Mouse (Mus musculus) stomach, embryonic 16.5 days (tissue): ENCODE results near the gene Sh3pxd2a. TPM values are rescaled to one million over a fixed set of nuclear protein-coding genes. Genes with fewer than 3 reads are reported as not detected.
"Not testable (repeated sequence)": the region's sequence is repeated elsewhere in the genome, so short reads cannot be mapped to it uniquely, and the experiment has no call there.

Experiments used
- ATAC-seq: fragments of 200-750 bp; cut with Nextera tagmentation; 2 replicates; pipeline ENCODE4 v1.8.0; 2017; ENCODE audit warnings: moderate number of reproducible peaks, moderate TSS enrichment; ENCODE audit not compliant: insufficient read depth, low FRiP score
- H3K27ac ChIP-seq: fragments of 300-500 bp; sonication (generic); 2 replicates; pipeline ENCODE4 v1.5.1; 2014; ENCODE audit warnings: low read length
- H3K27me3 ChIP-seq: fragments of 300-500 bp; sonication (generic); 2 replicates; pipeline ENCODE4 v1.6.1; 2014; ENCODE audit warnings: low read length, control low read depth, mixed read lengths; ENCODE audit not compliant: control insufficient read depth, insufficient read depth
- H3K36me3 ChIP-seq: fragments of 300-500 bp; sonication (generic); 2 replicates; pipeline ENCODE4 v1.6.1; 2014; ENCODE audit warnings: low read length; ENCODE audit not compliant: control insufficient read depth, insufficient read depth
- H3K4me1 ChIP-seq: fragments of 300-500 bp; sonication (generic); 2 replicates; pipeline ENCODE4 v1.6.1; 2014; ENCODE audit warnings: low read length, control low read depth, mixed read lengths; ENCODE audit not compliant: control insufficient read depth, insufficient read depth
- H3K4me2 ChIP-seq: fragments of 300-500 bp; sonication (generic); 2 replicates; pipeline ENCODE4 v1.6.1; 2014; ENCODE audit warnings: low read depth, low read length, mixed read lengths
- H3K4me3 ChIP-seq: fragments of 300-500 bp; sonication (generic); replicated peaks from 2 replicates; pipeline ENCODE4 v1.5.1; 2014; ENCODE audit warnings: mild to moderate bottlenecking, low read length
- H3K9ac ChIP-seq: fragments of 300-500 bp; sonication (generic); 2 replicates; pipeline ENCODE4 v1.6.1; 2014; ENCODE audit warnings: low read length
- H3K9me3 ChIP-seq: fragments of 300-500 bp; sonication (generic); replicated peaks from 2 replicates; pipeline ENCODE4 v1.6.1; 2016; ENCODE audit warnings: low read length, control low read depth; ENCODE audit not compliant: control insufficient read depth
- WGBS: fragments of 180-500 bp; shearing (Covaris S2); extraction: QIAGEN DNeasy Blood & Tissue Kit; methylation state at CpG from one replicate; pipeline ENCODE4 v1.1.7; 2014; 5-methylcytosine and 5-hydroxymethylcytosine counted together
- polyA plus RNA-seq: library from polyadenylated mRNA; unstranded; fragments of >200 nt; fragmentation: Nextera tagmentation; extraction: Ambion mirVana; gene quantifications from 2 replicates; pipeline ENCODE4 v1.2.1, GENCODE M21; 2015

Sh3pxd2a gene
- polyA plus RNA-seq, 1 experiment from 2014 or later, result 6.6 TPM

- WGBS, result 10% methylated on average over 6 of the region's 6 CpGs
- H3K4me1 ChIP-seq, result peaks cover 35% of the 10 kb centered on the region
- no peak overlapping the region for H3K4me3 ChIP-seq
- H3K27ac ChIP-seq, result peak overlapping the region; percentile 92
- 0 out of 2 replicates have a peak overlapping the region, but pooled peaks have one; percentile 28 for H3K9ac ChIP-seq
- H3K4me2 ChIP-seq, result peak overlapping the region; percentile 20
- peak; percentile 93 for ATAC-seq
- no peaks in the 10 kb centered on the region for H3K36me3 ChIP-seq
- H3K9me3 ChIP-seq, result no peaks in the 10 kb centered on the region
- no peaks in the 10 kb centered on the region for H3K27me3 ChIP-seq
Measured at GRCm38 (mm10) chr19:47402976-47403375, 61.2 kb downstream of the Sh3pxd2a start.

GRCm38 (mm10) chr19:47402544-47402943 lies 61.7 kb downstream of the Sh3pxd2a start:
- ATAC-seq, result 0 out of 2 replicates have a peak, but pooled peaks have one; percentile 3
- H3K4me2 ChIP-seq, result 0 out of 2 replicates have a peak overlapping the region, but pooled peaks have one; percentile 16

GRCm38 (mm10) chr19:47399709-47400108 lies 64.5 kb downstream of the Sh3pxd2a start:
- ATAC-seq, result no peak
- 0 out of 2 replicates have a peak overlapping the region, but pooled peaks have one; percentile 13 for H3K27ac ChIP-seq
- no peaks in the 10 kb centered on the region for H3K9me3 ChIP-seq
- H3K27me3 ChIP-seq, result no peaks in the 10 kb centered on the region
- H3K4me2 ChIP-seq, result no peak overlapping the region
- H3K4me1 ChIP-seq, result peaks cover 36% of the 10 kb centered on the region
- WGBS, result 48% methylated on average over 4 of the region's 4 CpGs
- H3K36me3 ChIP-seq, result no peaks in the 10 kb centered on the region
- H3K4me3 ChIP-seq, result no peak overlapping the region
- no peak overlapping the region for H3K9ac ChIP-seq

More at GRCm38 (mm10) chr19:47402544-47402943, 61.7 kb downstream of the Sh3pxd2a start:
- 59% methylated on average over 4 of the region's 4 CpGs for WGBS
- Histone ChIP-seq H3K27me3 (no peaks in the 10 kb centered on the region), H3K4me1 (peaks cover 40% of the 10 kb centered on the region), H3K9ac (peak overlapping the region; percentile 28; the same call in 1 of the 2 replicates), H3K27ac (peak overlapping the region; percentile 92), H3K4me3 (no peak overlapping the region), H3K36me3 (no peaks in the 10 kb centered on the region), H3K9me3 (no peaks in the 10 kb centered on the region)

- ATAC-seq, result no peak
- Histone ChIP-seq H3K36me3 (no peaks in the 10 kb centered on the region), H3K9ac (no peak overlapping the region), H3K4me2 (no peak overlapping the region), H3K4me1 (peaks cover 36% of the 10 kb centered on the region), H3K27ac (0 out of 2 replicates have a peak overlapping the region, but pooled peaks have one; percentile 25), H3K9me3 (no peaks in the 10 kb centered on the region), H3K27me3 (no peaks in the 10 kb centered on the region), H3K4me3 (no peak overlapping the region)
- WGBS, result 95% methylated on average over 11 of the region's 11 CpGs
Measured at GRCm38 (mm10) chr19:47399029-47399428, 65.2 kb downstream of the Sh3pxd2a start.

GRCm38 (mm10) chr19:47397882-47398671 lies 66.1 kb downstream of the Sh3pxd2a start:
- no peak overlapping the region for H3K4me3 ChIP-seq
- peak overlapping the region; percentile 13 for H3K9ac ChIP-seq
- no peaks in the 10 kb centered on the region for H3K9me3 ChIP-seq
- H3K4me2 ChIP-seq, result no peak overlapping the region
- peak; percentile 22; the same call in 1 of the 2 replicates for ATAC-seq
- peak overlapping the region; percentile 54 for H3K27ac ChIP-seq
- peaks cover 29% of the 10 kb centered on the region for H3K4me1 ChIP-seq
- H3K36me3 ChIP-seq, result no peaks in the 10 kb centered on the region
- H3K27me3 ChIP-seq, result no peaks in the 10 kb centered on the region
- WGBS, result 49% methylated on average over 18 of the region's 18 CpGs

GRCm38 (mm10) chr19:47395338-47395737 lies 68.9 kb downstream of the Sh3pxd2a start:
- ATAC-seq, result no peak
- no peak overlapping the region for H3K9ac ChIP-seq
- H3K4me1 ChIP-seq, result peaks cover 15% of the 10 kb centered on the region
- H3K9me3 ChIP-seq, result no peaks in the 10 kb centered on the region
- H3K4me2 ChIP-seq, result no peak overlapping the region
- H3K4me3 ChIP-seq, result no peak overlapping the region
- H3K27ac ChIP-seq, result no peak overlapping the region
- H3K27me3 ChIP-seq, result no peaks in the 10 kb centered on the region
- 66% methylated on average over 4 of the region's 4 CpGs for WGBS
- no peaks in the 10 kb centered on the region for H3K36me3 ChIP-seq

GRCm38 (mm10) chr19:47394781-47395180 lies 69.4 kb downstream of the Sh3pxd2a start:
- H3K27me3 ChIP-seq, ATAC-seq, H3K4me2 ChIP-seq, H3K27ac ChIP-seq, H3K9ac ChIP-seq, H3K9me3 ChIP-seq, H3K36me3 ChIP-seq, H3K4me3 ChIP-seq: not testable (repeated sequence)
- H3K4me1 ChIP-seq, result peaks cover 15% of the 10 kb centered on the region
- WGBS, result 95% methylated on average over 1 of the region's 1 CpGs

- no peaks in the 10 kb centered on the region for H3K27me3 ChIP-seq
- WGBS, result 83% methylated on average over 13 of the region's 13 CpGs
- peaks cover 13% of the 10 kb centered on the region for H3K4me1 ChIP-seq
- 0 out of 2 replicates have a peak, but pooled peaks have one; percentile 24 for ATAC-seq
- no peak overlapping the region for H3K9ac ChIP-seq
- no peaks in the 10 kb centered on the region for H3K9me3 ChIP-seq
- H3K27ac ChIP-seq, result no peak overlapping the region
- no peak overlapping the region for H3K4me2 ChIP-seq
- H3K4me3 ChIP-seq, result no peak overlapping the region
- H3K36me3 ChIP-seq, result no peaks in the 10 kb centered on the region
Measured at GRCm38 (mm10) chr19:47390878-47391277, 73.3 kb downstream of the Sh3pxd2a start.

- no peak overlapping the region for H3K4me2 ChIP-seq
- peak overlapping the region; percentile 45; the same call in 1 of the 2 replicates for H3K9ac ChIP-seq
- H3K9me3 ChIP-seq, result no peaks in the 10 kb centered on the region
- H3K27me3 ChIP-seq, result no peaks in the 10 kb centered on the region
- H3K4me1 ChIP-seq, result peaks cover 13% of the 10 kb centered on the region
- peak overlapping the region; percentile 79 for H3K27ac ChIP-seq
- 48% methylated on average over 3 of the region's 3 CpGs for WGBS
- no peak overlapping the region for H3K4me3 ChIP-seq
- no peak for ATAC-seq
- H3K36me3 ChIP-seq, result no peaks in the 10 kb centered on the region
Measured at GRCm38 (mm10) chr19:47387887-47388286, 76.3 kb downstream of the Sh3pxd2a start.
